Mouse (Mus musculus): ENCODE measurements around the gene Aoc1. TPM values are rescaled to one million over a fixed set of nuclear protein-coding genes. Genes with fewer than 3 reads are reported as not detected.
A peak's percentile ranks its signal among the peaks of the same experiment; 100 is the strongest.

The Aoc1 gene
- polyA plus RNA-seq, 1 experiment from 2014 or later: 0.08 TPM

DNA sequence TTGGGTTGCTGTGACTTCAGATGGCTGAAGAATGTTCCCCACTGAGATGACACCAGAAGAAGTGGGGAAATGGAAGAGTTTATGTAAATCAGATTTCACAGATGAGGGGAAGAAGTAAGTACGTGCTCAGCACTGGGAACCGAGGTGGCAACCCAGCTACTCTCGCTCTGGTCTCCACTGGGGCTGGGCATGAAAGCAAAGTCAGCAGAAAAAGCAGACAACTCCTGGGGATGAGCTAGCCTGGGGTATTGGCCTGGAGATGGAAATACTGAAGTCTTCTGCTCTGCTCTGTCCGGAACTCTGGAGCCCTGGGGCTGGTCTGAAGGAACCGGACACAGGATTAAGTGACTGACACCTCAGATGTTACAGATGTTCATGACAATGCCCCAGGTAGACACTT, 81.5 kb downstream of the Aoc1 start:
- ATAC-seq (ENCODE audit: low read depth) (no peak), DNase-seq (ENCODE audit: low spot score) (no peak)
- Histone ChIP-seq H3K9ac (ENCODE audit: low read depth, low read length) (no peak overlapping the region), H3K4me3 (ENCODE audit: low read depth, low read length) (no peak overlapping the region), H3K4me2 (ENCODE audit: low read depth, low read length) (no peak overlapping the region), H3K27ac (replicated peaks; ENCODE audit: low read depth, low read length) (no peak overlapping the region), H3K27me3 (replicated peaks; ENCODE audit: control insufficient read depth, insufficient read depth, low read length) (no peaks in the 10 kb centered on the region), H3K36me3 (ENCODE audit: control insufficient read depth, insufficient read depth, low read length) (no peaks in the 10 kb centered on the region), H3K4me1 (ENCODE audit: control insufficient read depth, insufficient read depth, low read length) (no peaks in the 10 kb centered on the region), H3K9me3 (ENCODE audit: control insufficient read depth, low read length) (no peaks in the 10 kb centered on the region)
- WGBS: 79% methylated on average over 5 of the region's 5 CpGs

DNA sequence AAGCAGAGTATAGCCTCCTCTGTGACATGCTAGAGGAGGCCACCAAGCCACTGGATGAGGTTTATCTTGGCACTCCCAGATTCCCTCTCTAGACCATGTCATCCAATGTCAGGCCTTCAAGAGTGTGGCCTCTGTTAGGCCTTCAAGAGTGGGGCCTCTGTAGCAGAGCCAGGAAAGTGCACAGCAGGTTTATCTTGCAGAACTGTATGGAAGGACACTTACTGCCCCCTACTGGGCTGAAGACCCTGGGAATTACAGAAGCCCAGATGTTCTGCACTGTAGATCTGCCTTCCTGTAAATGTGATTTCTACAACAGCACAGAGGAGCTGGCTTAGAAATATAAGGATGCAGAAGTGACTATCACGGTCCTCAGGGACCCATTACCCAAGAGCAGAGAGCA, 82.2 kb downstream of the Aoc1 start:
- H3K27me3 ChIP-seq (replicated peaks; ENCODE audit: control insufficient read depth, insufficient read depth, low read length): no peaks in the 10 kb centered on the region
- no peaks in the 10 kb centered on the region for H3K4me1 ChIP-seq (ENCODE audit: control insufficient read depth, insufficient read depth, low read length)
- WGBS: 40% methylated on average over 1 of the region's 1 CpGs
- no peak overlapping the region for H3K9ac ChIP-seq (ENCODE audit: low read depth, low read length)
- DNase-seq (ENCODE audit: low spot score): peak; percentile 66
- H3K36me3 ChIP-seq (ENCODE audit: control insufficient read depth, insufficient read depth, low read length): no peaks in the 10 kb centered on the region
- peak; percentile 50; the same call in 1 of the 2 replicates for ATAC-seq (ENCODE audit: low read depth)
- H3K4me3 ChIP-seq (ENCODE audit: low read depth, low read length): no peak overlapping the region
- no peak overlapping the region for H3K4me2 ChIP-seq (ENCODE audit: low read depth, low read length)
- H3K9me3 ChIP-seq (ENCODE audit: control insufficient read depth, low read length): no peaks in the 10 kb centered on the region
- H3K27ac ChIP-seq (replicated peaks; ENCODE audit: low read depth, low read length): no peak overlapping the region

DNA sequence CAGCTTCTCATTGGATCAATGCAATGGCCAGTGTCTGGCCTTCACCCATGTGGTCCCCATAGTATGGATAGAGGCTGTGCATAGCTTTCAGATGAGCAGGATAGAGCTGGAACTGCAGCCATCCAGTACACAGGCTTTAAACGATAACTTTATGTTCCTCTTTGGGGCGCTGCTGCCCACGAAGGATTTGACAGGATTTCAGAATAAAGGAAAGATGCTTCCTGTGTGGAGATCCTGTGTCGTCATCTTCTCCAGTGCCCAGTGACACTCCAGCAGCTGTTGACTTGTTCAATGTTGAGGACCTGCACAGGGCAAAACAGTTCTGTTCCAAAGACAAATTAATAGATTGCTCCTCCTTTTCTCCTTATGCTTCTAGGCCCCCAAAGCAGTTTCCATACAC, 84.1 kb downstream of the Aoc1 start:
- Histone ChIP-seq H3K36me3 (ENCODE audit: control insufficient read depth, insufficient read depth, low read length) (no peaks in the 10 kb centered on the region), H3K27ac (replicated peaks; ENCODE audit: low read depth, low read length) (no peak overlapping the region), H3K4me3 (ENCODE audit: low read depth, low read length) (no peak overlapping the region), H3K9me3 (ENCODE audit: control insufficient read depth, low read length) (no peaks in the 10 kb centered on the region), H3K4me2 (ENCODE audit: low read depth, low read length) (no peak overlapping the region), H3K27me3 (replicated peaks; ENCODE audit: control insufficient read depth, insufficient read depth, low read length) (no peaks in the 10 kb centered on the region), H3K9ac (ENCODE audit: low read depth, low read length) (no peak overlapping the region), H3K4me1 (ENCODE audit: control insufficient read depth, insufficient read depth, low read length) (no peaks in the 10 kb centered on the region)
- DNase-seq (ENCODE audit: low spot score) (no peak), ATAC-seq (ENCODE audit: low read depth) (no peak)
- 87% methylated on average over 4 of the region's 4 CpGs for WGBS

DNA sequence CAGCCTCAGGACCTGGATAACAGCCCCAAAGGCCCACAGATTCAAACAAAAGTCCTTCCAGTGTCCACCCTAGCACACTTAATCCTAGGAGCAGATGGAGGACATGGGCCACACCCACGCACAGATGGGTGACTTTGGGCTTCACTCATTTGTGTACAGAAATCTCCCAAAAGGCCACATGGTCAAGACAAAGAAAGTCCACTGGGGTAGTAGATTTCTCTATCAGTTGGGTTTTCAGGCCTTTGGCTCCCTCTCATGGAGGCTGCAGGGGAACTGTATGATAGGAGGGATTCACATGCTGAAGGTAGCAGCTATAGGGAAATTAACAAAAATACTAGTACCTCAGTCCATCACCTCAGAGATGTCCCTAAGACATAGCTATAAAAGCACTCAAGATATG, 85.4 kb downstream of the Aoc1 start:
- Histone ChIP-seq H3K36me3 (ENCODE audit: control insufficient read depth, insufficient read depth, low read length) (no peaks in the 10 kb centered on the region), H3K9me3 (ENCODE audit: control insufficient read depth, low read length) (no peaks in the 10 kb centered on the region), H3K4me1 (ENCODE audit: control insufficient read depth, insufficient read depth, low read length) (no peaks in the 10 kb centered on the region), H3K9ac (ENCODE audit: low read depth, low read length) (no peak overlapping the region), H3K4me3 (ENCODE audit: low read depth, low read length) (no peak overlapping the region), H3K4me2 (ENCODE audit: low read depth, low read length) (no peak overlapping the region), H3K27me3 (replicated peaks; ENCODE audit: control insufficient read depth, insufficient read depth, low read length) (no peaks in the 10 kb centered on the region), H3K27ac (replicated peaks; ENCODE audit: low read depth, low read length) (no peak overlapping the region)
- ATAC-seq (ENCODE audit: low read depth) (no peak), DNase-seq (ENCODE audit: low spot score) (peak; percentile 32)
- WGBS: 47% methylated on average over 1 of the region's 1 CpGs

Other genes with a start within 250 kb of the Aoc1 start
- 0.77 and 0.90 TPM in 2 replicates for gene AI854703, start 246.1 kb upstream of the Aoc1 start, polyA plus RNA-seq (2014; fragmentation: Nextera tagmentation; extraction: Ambion mirVana)
- 0.46 and 0.93 TPM in 2 replicates for gene Gimap8, start 225.7 kb upstream of the Aoc1 start, polyA plus RNA-seq (2014; fragmentation: Nextera tagmentation; extraction: Ambion mirVana)
- 7.4 and 9.1 TPM in 2 replicates for gene Gimap9, start 196.8 kb upstream of the Aoc1 start, polyA plus RNA-seq (2014; fragmentation: Nextera tagmentation; extraction: Ambion mirVana)
- 12.6 and 13.3 TPM in 2 replicates for gene Gimap4, start 188.3 kb upstream of the Aoc1 start, polyA plus RNA-seq (2014; fragmentation: Nextera tagmentation; extraction: Ambion mirVana)
- 19.6 and 22.8 TPM in 2 replicates for gene Gimap6, start 164.7 kb upstream of the Aoc1 start, polyA plus RNA-seq (2014; fragmentation: Nextera tagmentation; extraction: Ambion mirVana)
- 3.2 TPM in 1 of 2 replicates, not detected in the other for gene Gm28053, start 154.3 kb upstream of the Aoc1 start, polyA plus RNA-seq (2014; fragmentation: Nextera tagmentation; extraction: Ambion mirVana)
- gene Gimap7, start 154.3 kb upstream of the Aoc1 start, polyA plus RNA-seq (2014; fragmentation: Nextera tagmentation; extraction: Ambion mirVana): not detected in 2 replicates
- 10.5 and 12.7 TPM in 2 replicates for gene Gimap1, start 133.8 kb upstream of the Aoc1 start, polyA plus RNA-seq (2014; fragmentation: Nextera tagmentation; extraction: Ambion mirVana)
- 5.2 and 5.3 TPM in 2 replicates for gene Gimap5, start 126.7 kb upstream of the Aoc1 start, polyA plus RNA-seq (2014; fragmentation: Nextera tagmentation; extraction: Ambion mirVana)
- gene Gimap3, start 102.0 kb upstream of the Aoc1 start, polyA plus RNA-seq (2014; fragmentation: Nextera tagmentation; extraction: Ambion mirVana): not detected in 2 replicates
- gene Tmem176a, start 32.0 kb upstream of the Aoc1 start, polyA plus RNA-seq (2014; fragmentation: Nextera tagmentation; extraction: Ambion mirVana): 92.7 and 101 TPM in 2 replicates
- 244 and 254 TPM in 2 replicates for gene Tmem176b, start 31.4 kb upstream of the Aoc1 start, polyA plus RNA-seq (2014; fragmentation: Nextera tagmentation; extraction: Ambion mirVana)
- gene 1600015I10Rik, start 57.0 kb downstream of the Aoc1 start, polyA plus RNA-seq (2014; fragmentation: Nextera tagmentation; extraction: Ambion mirVana): not detected in 2 replicates
- not detected in 2 replicates for gene Doxl2, start 102.1 kb downstream of the Aoc1 start, polyA plus RNA-seq (2014; fragmentation: Nextera tagmentation; extraction: Ambion mirVana)
- gene Svs1, start 114.0 kb downstream of the Aoc1 start, polyA plus RNA-seq (2014; fragmentation: Nextera tagmentation; extraction: Ambion mirVana): not detected in 2 replicates
- 1.2 and 1.6 TPM in 2 replicates for gene Gpnmb, start 163.7 kb downstream of the Aoc1 start, polyA plus RNA-seq (2014; fragmentation: Nextera tagmentation; extraction: Ambion mirVana)
- gene Malsu1, start 200.9 kb downstream of the Aoc1 start, polyA plus RNA-seq (2014; fragmentation: Nextera tagmentation; extraction: Ambion mirVana): 69.8 and 72.1 TPM in 2 replicates